Mouse (Mus musculus) testis, adult 2 months (tissue): ENCODE data around the gene Ttc39b.

Experiments
- CTCF ChIP-seq: fragments of 200-500 bp; IDR thresholded peaks from 2 replicates; pipeline ENCODE4 v1.5.1; 2012; ENCODE audit warnings: low read depth, mild to moderate bottlenecking, inconsistent platforms, low read length, moderate library complexity; ENCODE audit not compliant: control insufficient read depth, insufficient read depth, insufficient replicate concordance
- POLR2A ChIP-seq: fragments of 200-500 bp; IDR thresholded peaks from 2 replicates; pipeline ENCODE4 v1.6.1; 2012; ENCODE audit warnings: low read depth, mild to moderate bottlenecking, inconsistent platforms, low read length, moderate library complexity; ENCODE audit not compliant: control insufficient read depth

DNA sequence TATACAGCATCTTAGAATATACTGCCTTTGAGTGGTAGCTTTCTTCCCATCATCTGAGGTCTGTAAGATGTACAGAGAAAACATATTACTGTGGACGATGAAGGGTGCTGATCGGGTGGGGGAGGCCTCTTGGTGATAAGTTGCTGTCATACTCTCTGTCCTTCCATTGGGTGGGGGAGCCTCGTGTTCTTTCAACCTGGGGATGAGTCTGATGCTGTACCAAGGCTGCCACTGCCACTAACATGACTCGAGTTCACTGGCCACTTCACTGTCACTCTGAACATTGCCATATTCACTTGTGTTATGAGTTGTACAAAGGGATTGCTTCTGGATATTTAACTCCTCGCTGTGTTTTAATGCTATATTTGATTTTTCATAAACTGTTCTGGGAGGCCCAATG is 106.9 kb downstream of the Ttc39b start:
- TF ChIP-seq POLR2A, result no peak
- TF ChIP-seq CTCF, result no peak
